Mouse (Mus musculus): Measurements from ENCODE around the gene Calm2. TPM values are rescaled to one million over a fixed set of nuclear protein-coding genes. Genes with fewer than 3 reads are reported as not detected.

Calm2 gene
- total and polyA plus RNA-seq, 3 experiments: 203 to 604 (median 546) TPM

DNA sequence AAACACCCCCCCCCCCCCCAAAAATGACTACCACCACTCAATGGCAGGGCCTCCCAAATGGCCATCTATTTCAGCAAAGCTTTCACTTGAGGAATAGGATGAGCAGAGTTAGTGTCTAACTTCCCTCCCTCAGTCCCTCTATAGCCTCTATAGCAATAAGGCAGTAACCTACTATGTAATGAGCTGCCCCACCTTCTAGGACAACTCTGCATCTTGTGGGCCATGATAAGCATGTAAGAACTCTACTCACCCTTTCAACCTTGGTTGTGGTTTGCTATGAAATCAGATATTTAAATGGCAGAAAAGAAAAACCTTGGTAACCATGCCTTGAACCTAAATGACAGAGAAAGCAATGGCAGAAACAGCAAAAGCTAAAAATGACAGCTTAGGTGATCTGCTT, 14.4 kb downstream of the Calm2 start:
- no peak overlapping the region for H3K4me2 ChIP-seq (ENCODE audit: insufficient read depth, low read depth, poor library complexity, severe bottlenecking)
- dilution Hi-C loops (cut with MboI; ENCODE audit: extremely low pct_ligation_motif_present, extremely low pct_unique_long_range_greater_than_20kb, low sequenced_read_pairs) (no loop called here), in situ Hi-C loops (cut with MboI; ENCODE audit: low pct_ligation_motif_present, low pct_unique_long_range_greater_than_20kb, low sequenced_read_pairs) (no loop called here)
- no peaks in the 10 kb centered on the region for H3K27me3 ChIP-seq (replicated peaks)
- H3K27ac ChIP-seq (ENCODE audit: insufficient read depth, low read depth): no peak overlapping the region
- no peaks in the 10 kb centered on the region for H3K9me3 ChIP-seq (replicated peaks; ENCODE audit: low read length)
- DNase-seq (ENCODE audit: extremely low read depth): no peak
- peaks cover 8% of the 10 kb centered on the region for H3K79me2 ChIP-seq (replicated peaks; ENCODE audit: control insufficient read depth, extremely low read depth, insufficient read depth, poor library complexity, severe bottlenecking)
- no peak overlapping the region for H3K9ac ChIP-seq (ENCODE audit: insufficient read depth, low read depth)
- TF ChIP-seq E2F4 (IDR thresholded peaks at IDR 0.05; ENCODE audit: insufficient replicate concordance, low read depth, low read length) (no peak), UBTF (IDR thresholded peaks at IDR 0.05; ENCODE audit: low read depth, low read length) (no peak), ZKSCAN1 (IDR thresholded peaks at IDR 0.05; ENCODE audit: borderline replicate concordance, low read depth, low read length) (no peak)
- no peak overlapping the region for H3K4me3 ChIP-seq (replicated peaks in 1 of 3; ENCODE audit: low read depth in 2 of 3, low read length in 2 of 3, poor library complexity in 1 of 3)
- 0 out of 4 replicates have a peak, but pooled peaks cover 0 to under 1% of the 10 kb centered on the region in 2 experiments for H3K4me1 ChIP-seq (ENCODE audit: control insufficient read depth in 1 of 2, insufficient read depth in 2 of 2)
- H3K36me3 ChIP-seq (replicated peaks in 1 of 2; ENCODE audit: control insufficient read depth in 1 of 2, insufficient read depth in 1 of 2, low read length in 1 of 2): peaks cover 37 to 77% of the 10 kb centered on the region in 2 experiments

DNA sequence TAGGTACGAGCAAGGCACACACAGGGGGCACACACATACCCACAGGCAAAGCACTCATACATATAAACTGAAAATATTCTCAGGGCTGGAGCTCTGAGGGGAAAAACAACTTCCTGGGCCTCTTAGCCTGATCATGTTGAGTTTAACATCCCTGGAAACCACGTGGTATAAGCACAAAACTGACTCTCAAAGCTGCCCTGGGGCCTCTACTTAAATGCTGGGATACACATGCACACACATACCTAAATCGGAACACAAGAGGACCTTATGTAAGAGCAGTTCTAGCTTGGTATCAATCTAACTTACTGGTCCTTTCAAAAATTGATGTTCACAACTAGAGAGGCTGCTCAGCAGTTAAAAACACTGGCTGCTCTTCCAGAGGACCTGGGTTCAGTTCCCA, 17.3 kb downstream of the Calm2 start:
- Histone ChIP-seq H3K4me1 (ENCODE audit: control insufficient read depth in 1 of 2, insufficient read depth in 2 of 2) (no peaks in the 10 kb centered on the region), H3K4me2 (ENCODE audit: insufficient read depth, low read depth, poor library complexity, severe bottlenecking) (no peak overlapping the region), H3K27ac (ENCODE audit: insufficient read depth, low read depth) (no peak overlapping the region), H3K27me3 (replicated peaks) (no peaks in the 10 kb centered on the region), H3K9ac (ENCODE audit: insufficient read depth, low read depth) (no peak overlapping the region), H3K36me3 (replicated peaks in 1 of 2; ENCODE audit: control insufficient read depth in 1 of 2, insufficient read depth in 1 of 2, low read length in 1 of 2) (peaks cover 24 to 55% of the 10 kb centered on the region in 2 experiments), H3K9me3 (replicated peaks; ENCODE audit: low read length) (no peaks in the 10 kb centered on the region), H3K79me2 (replicated peaks; ENCODE audit: control insufficient read depth, extremely low read depth, insufficient read depth, poor library complexity, severe bottlenecking) (no peaks in the 10 kb centered on the region; the same call in 1 of the 2 replicates), H3K4me3 (replicated peaks in 1 of 3; ENCODE audit: low read depth in 2 of 3, low read length in 2 of 3, poor library complexity in 1 of 3) (no peak overlapping the region)
- in situ Hi-C loops (cut with MboI; ENCODE audit: low pct_ligation_motif_present, low pct_unique_long_range_greater_than_20kb, low sequenced_read_pairs): no loop called here
- TF ChIP-seq ETS1 (conservative IDR thresholded peaks at IDR 0.05; ENCODE audit: low read depth, low read length) (no peak), RAD21 (IDR thresholded peaks at IDR 0.05; ENCODE audit: low read depth, low read length) (no peak), KAT2A (IDR thresholded peaks at IDR 0.05; ENCODE audit: insufficient replicate concordance, low read length) (no peak), GABPA (IDR thresholded peaks at IDR 0.05; ENCODE audit: insufficient replicate concordance, low read depth, low read length) (no peak), JUN (IDR thresholded peaks at IDR 0.05; ENCODE audit: insufficient read depth, low read depth, low read length) (no peak), CHD1 (IDR thresholded peaks at IDR 0.05; ENCODE audit: low read depth, low read length) (no peak), TBP (conservative IDR thresholded peaks at IDR 0.05; ENCODE audit: low read depth, low read length) (no peak), TCF12 (IDR thresholded peaks at IDR 0.05; ENCODE audit: low read depth, low read length) (no peak), ZC3H11A (IDR thresholded peaks at IDR 0.05; ENCODE audit: low read depth, low read length) (no peak), ELF1 (IDR thresholded peaks at IDR 0.05; ENCODE audit: low read depth, low read length) (no peak), EP300 (IDR thresholded peaks at IDR 0.05; ENCODE audit: low read length) (no peak), HCFC1 (IDR thresholded peaks at IDR 0.05; ENCODE audit: low read depth, low read length) (no peak), E2F4 (IDR thresholded peaks at IDR 0.05; ENCODE audit: insufficient replicate concordance, low read depth, low read length) (no peak), BHLHE40 (IDR thresholded peaks at IDR 0.05; ENCODE audit: low read depth, low read length) (no peak), ZMIZ1 (IDR thresholded peaks at IDR 0.05; ENCODE audit: low read depth, low read length) (no peak), JUND (conservative IDR thresholded peaks at IDR 0.05; ENCODE audit: low read depth, low read length) (no peak), UBTF (IDR thresholded peaks at IDR 0.05; ENCODE audit: low read depth, low read length) (no peak)
- no peak for DNase-seq (ENCODE audit: extremely low read depth)
- dilution Hi-C loops (cut with MboI; ENCODE audit: extremely low pct_ligation_motif_present, extremely low pct_unique_long_range_greater_than_20kb, low sequenced_read_pairs): no loop called here
